In the genomic region with DNA sequence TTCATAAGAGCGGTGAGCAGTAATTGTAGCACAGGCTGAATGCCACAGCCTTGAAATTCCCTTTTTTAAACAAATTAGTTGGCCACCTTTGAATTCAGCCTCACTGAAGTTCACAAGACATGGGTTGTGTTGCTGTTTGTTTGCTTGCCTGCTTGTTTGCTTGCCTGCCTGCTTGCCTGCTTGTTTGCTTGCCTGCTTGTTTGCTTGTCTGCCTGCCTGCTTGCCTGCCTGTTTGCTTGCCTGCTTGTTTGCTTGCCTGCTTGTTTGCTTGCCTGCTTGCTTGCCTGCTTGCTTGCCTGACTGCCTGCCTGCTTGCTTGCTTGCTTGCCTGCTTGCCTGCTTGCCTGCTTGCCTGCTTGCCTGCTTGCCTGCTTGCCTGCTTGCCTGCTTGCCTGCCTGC, we compare ENCODE assay signal across 36 mouse cellular contexts. TPM values are rescaled to one million over a fixed set of nuclear protein-coding genes. Genes with fewer than 3 reads are reported as not detected.
"Had no signal": no experiment of that assay in that cellular context is flagged by ENCODE, and none has a peak within 500 bp of the region (broad histone marks: within the 10 kb centered on the region; RNA-seq: fewer than 3 reads in every experiment).

No protein-coding gene starts in this region.

- H3K36me3 ChIP-seq: limb, embryonic 10.5 days; limb, embryonic 12.5 days; limb, embryonic 13.5 days; limb, embryonic 15.5 days; liver, embryonic 12.5 days; liver, embryonic 13.5 days; liver, embryonic 15.5 days; lung, embryonic 15.5 days; midbrain, embryonic 10.5 days; midbrain, embryonic 12.5 days; midbrain, embryonic 13.5 days; midbrain, embryonic 15.5 days; neural tube, embryonic 12.5 days had no signal

- H3K4me3 ChIP-seq: limb, embryonic 10.5 days; limb, embryonic 12.5 days; limb, embryonic 13.5 days; limb, embryonic 15.5 days; liver, embryonic 12.5 days; liver, embryonic 13.5 days; liver, embryonic 15.5 days; lung, embryonic 15.5 days; megakaryocyte, embryonic 14.5 days; midbrain, embryonic 10.5 days; midbrain, embryonic 12.5 days; midbrain, embryonic 13.5 days; midbrain, embryonic 15.5 days; myocyte; neural tube, embryonic 12.5 days had no signal

- DNase-seq: left cerebral cortex, postnatal 4 days; liver; liver, embryonic 13.5 days; liver, postnatal 0 days; lung, adult 18-20 months; lung, adult 2 months; lung, embryonic 14.5 days; lung, postnatal 10 days; lung, postnatal 14 days; lung, postnatal 36 days; lung, postnatal 4 days; midbrain, embryonic 14.5 days had no signal

- H3K27me3 ChIP-seq: limb, embryonic 13.5 days; limb, embryonic 15.5 days; liver, embryonic 13.5 days; lung, embryonic 15.5 days; midbrain, embryonic 12.5 days; midbrain, embryonic 13.5 days; midbrain, embryonic 15.5 days; neural tube, embryonic 12.5 days had no signal

- H3K4me2 ChIP-seq: limb, embryonic 12.5 days; limb, embryonic 13.5 days; limb, embryonic 15.5 days; liver, embryonic 12.5 days; liver, embryonic 13.5 days; liver, embryonic 15.5 days; lung, embryonic 14.5 days; lung, embryonic 15.5 days; midbrain, embryonic 11.5 days; midbrain, embryonic 12.5 days; midbrain, embryonic 13.5 days; midbrain, embryonic 15.5 days; neural tube, embryonic 12.5 days had no signal

- H3K9me3 ChIP-seq: limb, embryonic 10.5 days; limb, embryonic 15.5 days; liver, embryonic 13.5 days; liver, embryonic 15.5 days; lung, embryonic 15.5 days; midbrain, embryonic 12.5 days; midbrain, embryonic 13.5 days; midbrain, embryonic 15.5 days had no signal

- ATAC-seq: liver, embryonic 12.5 days; liver, postnatal 0 days; lung, postnatal 0 days; midbrain, embryonic 13.5 days; midbrain, embryonic 15.5 days; midbrain, embryonic 16.5 days had no signal

- H3K9ac ChIP-seq: limb, embryonic 12.5 days; limb, embryonic 13.5 days; limb, embryonic 15.5 days; liver, embryonic 12.5 days; liver, embryonic 13.5 days; liver, embryonic 14.5 days; liver, embryonic 15.5 days; liver, postnatal 0 days; lung, embryonic 14.5 days; lung, embryonic 15.5 days; midbrain, embryonic 12.5 days; midbrain, embryonic 13.5 days; midbrain, embryonic 15.5 days; neural tube, embryonic 12.5 days had no signal

- H3K4me1 ChIP-seq: limb, embryonic 10.5 days; limb, embryonic 12.5 days; limb, embryonic 13.5 days; limb, embryonic 15.5 days; liver, embryonic 12.5 days; liver, embryonic 13.5 days; liver, embryonic 15.5 days; lung, embryonic 15.5 days; megakaryocyte, embryonic 14.5 days; midbrain, embryonic 10.5 days; midbrain, embryonic 12.5 days; midbrain, embryonic 13.5 days; midbrain, embryonic 15.5 days; neural tube, embryonic 12.5 days had no signal

- H3K27ac ChIP-seq: limb, embryonic 10.5 days; limb, embryonic 12.5 days; limb, embryonic 13.5 days; limb, embryonic 15.5 days; liver, embryonic 12.5 days; liver, embryonic 13.5 days; liver, embryonic 14.5 days; liver, embryonic 15.5 days; lung, embryonic 15.5 days; macrophage; midbrain, embryonic 10.5 days; midbrain, embryonic 12.5 days; midbrain, embryonic 13.5 days; midbrain, embryonic 15.5 days; neural tube, embryonic 12.5 days had no signal

RNA-seq across cellular contexts. Expression of gene Fcgbp, which starts 11.1 kb away (rescaled TPM):
- total RNA-seq: megakaryocyte progenitor cell, adult 5-6 weeks; megakaryocyte, adult 5-6 weeks; megakaryocyte-erythroid progenitor cell, adult 5-6 weeks; monocyte, adult 5-6 weeks had no signal
- polyA plus RNA-seq: liver, embryonic 14.5 days; liver, postnatal 0 days; macrophage; midbrain, embryonic 11.5 days; midbrain, embryonic 13.5 days; myocyte; neural tube, embryonic 11.5 days; neural tube, embryonic 12.5 days had no signal
